8 mouse cellular contexts compared by ENCODE assay signal in genomic region chr9:32585357-32585756, GRCm38 (mm10). TPM values are rescaled to one million over a fixed set of nuclear protein-coding genes. Genes with fewer than 3 reads are reported as not detected.
DNase-seq lines count a peak whose midpoint lies in the region; ATAC-seq and TF ChIP-seq lines count a peak whose summit lies in the region.

No protein-coding gene starts in this region.

- no peak overlapping the region for H3K9ac ChIP-seq in forebrain, embryonic 13.5 days

- TF ChIP-seq CTCF in lung, adult 2 months (IDR thresholded peaks at IDR 0.05; ENCODE audit: insufficient read depth, low read length) = peak; percentile 69

- no peaks in the 10 kb centered on the region for H3K36me3 ChIP-seq in forebrain, embryonic 13.5 days (ENCODE audit: poor library complexity, severe bottlenecking)
- no peaks in the 10 kb centered on the region for H3K36me3 ChIP-seq in forebrain, embryonic 10.5 days (replicated peaks)

- peak; percentile 75; the same call in 1 of the 2 replicates for ATAC-seq in forebrain, embryonic 13.5 days

- no peaks in the 10 kb centered on the region for H3K9me3 ChIP-seq in forebrain, embryonic 13.5 days (replicated peaks)
- no peaks in the 10 kb centered on the region for H3K9me3 ChIP-seq in forebrain, embryonic 10.5 days

- no peak overlapping the region for H3K27ac ChIP-seq in forebrain, embryonic 13.5 days
- H3K27ac ChIP-seq in forebrain, embryonic 10.5 days = no peak overlapping the region

- no peak for TF ChIP-seq POLR2A in lung, adult 2 months (IDR thresholded peaks at IDR 0.05; ENCODE audit: borderline replicate concordance, extremely low read depth, low read depth, low read length)

- H3K27me3 ChIP-seq in forebrain, embryonic 13.5 days = peaks cover 20% of the 10 kb centered on the region
- H3K27me3 ChIP-seq in forebrain, embryonic 10.5 days (ENCODE audit: poor library complexity, severe bottlenecking) = peaks cover 38% of the 10 kb centered on the region

- no peak overlapping the region for H3K4me2 ChIP-seq in forebrain, embryonic 13.5 days

- H3K4me1 ChIP-seq in forebrain, embryonic 13.5 days = no peaks in the 10 kb centered on the region
- H3K4me1 ChIP-seq in forebrain, embryonic 10.5 days = 0 out of 2 replicates have a peak, but pooled peaks cover 5% of the 10 kb centered on the region
- no peaks in the 10 kb centered on the region for H3K4me1 ChIP-seq in lung, adult 2 months (ENCODE audit: control insufficient read depth, insufficient read depth, low read length)

- 29% methylated on average over 7 of the region's 7 CpGs for WGBS in forebrain, embryonic 13.5 days
- 42% methylated on average over 7 of the region's 7 CpGs for WGBS in forebrain, embryonic 10.5 days
- 52% methylated on average over 7 of the region's 7 CpGs for WGBS in lung, adult 2 months

- H3K4me3 ChIP-seq in forebrain, embryonic 13.5 days = no peak overlapping the region
- H3K4me3 ChIP-seq in forebrain, embryonic 10.5 days = no peak overlapping the region
- no peak overlapping the region for H3K4me3 ChIP-seq in lung, adult 2 months (replicated peaks; ENCODE audit: extremely low read depth, low read depth, low read length)

- no peak for DNase-seq in forebrain, embryonic 10.5 days (ENCODE audit: extremely low spot score, low spot score)
- no peak for DNase-seq in lung, adult 2 months
- DNase-seq in lung, postnatal 36 days = no peak
- peak; percentile 26 for DNase-seq in MEL-GATA-1-ER (ENCODE audit: extremely low read depth, low read depth)
- DNase-seq in naive thymus-derived CD4-positive, alpha-beta T cell, adult 2 months (ENCODE audit: low read depth) = peak; percentile 49
- no peak for DNase-seq in ovary, adult 18-20 months (ENCODE audit: low spot score)
- no peak for DNase-seq in urinary bladder, postnatal 10 days (ENCODE audit: low spot score)

RNA-seq across cellular contexts. Expression of gene Fli1, which starts 42.7 kb away (rescaled TPM):
- polyA plus RNA-seq in forebrain, embryonic 13.5 days (2015; fragmentation: Nextera tagmentation; extraction: Ambion mirVana) = 7.0 TPM in 2 replicates
- 22.5 and 24.5 TPM in 2 replicates for polyA plus RNA-seq in forebrain, embryonic 10.5 days (2016; fragmentation: Nextera tagmentation; extraction: Ambion mirVana)
- polyA plus RNA-seq in lung, adult 2 months (2012; rRNA removed) = 12.9 and 14.1 TPM in 2 replicates

RNA-seq across cellular contexts. Expression of gene Ets1, which starts 50.7 kb away (rescaled TPM):
- polyA plus RNA-seq in forebrain, embryonic 13.5 days (2015; fragmentation: Nextera tagmentation; extraction: Ambion mirVana) = 16.0 and 16.7 TPM in 2 replicates
- 27.3 and 28.1 TPM in 2 replicates for polyA plus RNA-seq in forebrain, embryonic 10.5 days (2016; fragmentation: Nextera tagmentation; extraction: Ambion mirVana)
- 57.3 and 67.2 TPM in 2 replicates for polyA plus RNA-seq in lung, adult 2 months (2012; rRNA removed)

Comparison
In these comparisons a context has a peak if more than half of its experiments do, and no peak if none do; other contexts are left out.
1. DNase-seq: peak in MEL-GATA-1-ER (single experiment) and naive thymus-derived CD4-positive, alpha-beta T cell, adult 2 months (single experiment); none in forebrain, embryonic 10.5 days (single experiment), lung, adult 2 months (single experiment), lung, postnatal 36 days (single experiment), ovary, adult 18-20 months (single experiment) and urinary bladder, postnatal 10 days (single experiment).